ENCODE assay signal across 7 mouse cellular contexts in the genomic region with DNA sequence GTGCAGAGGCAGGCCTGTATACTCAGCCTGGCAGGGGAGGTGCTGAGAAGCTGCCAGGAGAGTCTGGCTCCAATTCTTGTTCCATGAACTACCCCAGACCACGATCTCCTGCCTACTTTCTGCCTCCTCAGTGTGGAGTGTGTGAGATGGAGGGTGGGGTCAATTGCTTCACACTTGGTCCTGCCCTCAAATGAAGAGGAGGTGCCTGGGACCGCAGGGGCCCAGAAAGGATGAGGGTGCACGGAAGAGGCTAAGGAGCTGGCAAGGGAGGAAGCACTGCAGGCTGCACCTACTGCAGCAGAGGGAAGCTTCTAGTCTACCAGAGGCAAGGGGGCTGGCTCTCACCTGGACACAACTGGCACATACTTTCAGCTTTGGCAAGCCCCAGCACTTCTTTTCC. TPM values are rescaled to one million over a fixed set of nuclear protein-coding genes. Genes with fewer than 3 reads are reported as not detected.
DNase-seq lines count a peak whose midpoint lies in the region; ATAC-seq and TF ChIP-seq lines count a peak whose summit lies in the region.

No protein-coding gene starts in this region.

- no peak for TF ChIP-seq EP300 in CH12.LX (IDR thresholded peaks at IDR 0.05; ENCODE audit: low read length)

- no peaks in the 10 kb centered on the region for H3K27me3 ChIP-seq in CH12.LX (replicated peaks)
- H3K27me3 ChIP-seq in heart, embryonic 13.5 days (replicated peaks), result peaks cover 6% of the 10 kb centered on the region
- H3K27me3 ChIP-seq in limb, embryonic 10.5 days (ENCODE audit: low read depth, poor library complexity, severe bottlenecking), result peaks cover 91% of the 10 kb centered on the region
- H3K27me3 ChIP-seq in midbrain, embryonic 10.5 days (ENCODE audit: low read depth, poor library complexity, severe bottlenecking), result 0 out of 2 replicates have a peak, but pooled peaks cover 14% of the 10 kb centered on the region

- H3K9me3 ChIP-seq in CH12.LX (replicated peaks; ENCODE audit: low read length), result no peaks in the 10 kb centered on the region
- H3K9me3 ChIP-seq in heart, embryonic 13.5 days, result no peaks in the 10 kb centered on the region
- H3K9me3 ChIP-seq in limb, embryonic 10.5 days (replicated peaks), result no peaks in the 10 kb centered on the region
- H3K9me3 ChIP-seq in midbrain, embryonic 10.5 days (replicated peaks), result 0 out of 2 replicates have a peak, but pooled peaks cover 4% of the 10 kb centered on the region

- WGBS in heart, embryonic 13.5 days, result 16% methylated on average over 3 of the region's 3 CpGs
- WGBS in limb, embryonic 10.5 days, result 40% methylated on average over 3 of the region's 3 CpGs
- WGBS in midbrain, embryonic 10.5 days, result 61% methylated on average over 3 of the region's 3 CpGs

- ATAC-seq in heart, embryonic 13.5 days (ENCODE audit: extremely low read depth, insufficient number of reproducible peaks, low FRiP score, low TSS enrichment), result no peak

- TF ChIP-seq CTCF in CH12.LX (conservative IDR thresholded peaks at IDR 0.05 in 1 of 2, IDR thresholded peaks at IDR 0.05 in 1 of 2; ENCODE audit: low read depth in 2 of 2, low read length in 2 of 2), result no peak

- no peak for TF ChIP-seq RAD21 in CH12.LX (IDR thresholded peaks at IDR 0.05; ENCODE audit: low read depth, low read length)

- peaks cover 42 to 49% of the 10 kb centered on the region in 2 experiments for H3K36me3 ChIP-seq in CH12.LX (replicated peaks in 1 of 2; ENCODE audit: control insufficient read depth in 1 of 2, insufficient read depth in 1 of 2, low read length in 1 of 2)
- peaks cover 31% of the 10 kb centered on the region for H3K36me3 ChIP-seq in heart, embryonic 13.5 days
- peaks cover 50% of the 10 kb centered on the region for H3K36me3 ChIP-seq in limb, embryonic 10.5 days
- peaks cover 54% of the 10 kb centered on the region for H3K36me3 ChIP-seq in midbrain, embryonic 10.5 days

- H3K4me2 ChIP-seq in CH12.LX (ENCODE audit: insufficient read depth, low read depth, poor library complexity, severe bottlenecking), result peak overlapping the region; percentile 94
- H3K4me2 ChIP-seq in heart, embryonic 13.5 days, result peak overlapping the region; percentile 75

- H3K79me2 ChIP-seq in CH12.LX (replicated peaks; ENCODE audit: control insufficient read depth, extremely low read depth, insufficient read depth, poor library complexity, severe bottlenecking), result peaks cover 63% of the 10 kb centered on the region

- TF ChIP-seq POLR2A in CH12.LX (IDR thresholded peaks at IDR 0.05; ENCODE audit: low read depth, low read length), result no peak

- in situ Hi-C loops in CH12.LX (cut with MboI; ENCODE audit: low pct_ligation_motif_present, low pct_unique_long_range_greater_than_20kb, low sequenced_read_pairs), result no loop called here

- dilution Hi-C loops in CH12.LX (cut with MboI; ENCODE audit: extremely low pct_ligation_motif_present, extremely low pct_unique_long_range_greater_than_20kb, low sequenced_read_pairs), result no loop called here

- peak overlapping the region; percentile 84 for H3K9ac ChIP-seq in CH12.LX (ENCODE audit: insufficient read depth, low read depth)
- peak overlapping the region; percentile 88 for H3K9ac ChIP-seq in heart, embryonic 13.5 days

- H3K4me1 ChIP-seq in CH12.LX (ENCODE audit: control insufficient read depth in 1 of 2, insufficient read depth in 2 of 2), result peaks cover 8 to 55% of the 10 kb centered on the region in 2 experiments; a peak in 3 of 4 replicates
- H3K4me1 ChIP-seq in heart, embryonic 13.5 days, result peaks cover 27% of the 10 kb centered on the region
- peaks cover 10% of the 10 kb centered on the region for H3K4me1 ChIP-seq in limb, embryonic 10.5 days
- H3K4me1 ChIP-seq in midbrain, embryonic 10.5 days, result peaks cover 22% of the 10 kb centered on the region

- no peak overlapping the region for H3K27ac ChIP-seq in CH12.LX (ENCODE audit: insufficient read depth, low read depth)
- peak overlapping the region; percentile 36; the same call in 1 of the 2 replicates for H3K27ac ChIP-seq in heart, embryonic 13.5 days (replicated peaks)
- H3K27ac ChIP-seq in limb, embryonic 10.5 days, result 0 out of 2 replicates have a peak overlapping the region, but pooled peaks have one; percentile 95
- peak overlapping the region; percentile 96; the same call in 1 of the 2 replicates for H3K27ac ChIP-seq in midbrain, embryonic 10.5 days (replicated peaks)

- intact Hi-C loops in left cerebral cortex, postnatal 14 days (cut with DNase I), result no loop called here

- DNase-seq in CH12.LX (ENCODE audit: extremely low read depth) (no peak), NIH3T3 (ENCODE audit: low read depth) (peak; percentile 65)
- DNase-seq in limb, embryonic 10.5 days (ENCODE audit: low spot score), result no peak
- no peak for DNase-seq in midbrain, embryonic 10.5 days (ENCODE audit: low spot score)
- DNase-seq in left cerebral cortex, postnatal 14 days (ENCODE audit: low spot score in 2 of 2), result no peak
- no peak for DNase-seq in layer of hippocampus, postnatal 14 days (ENCODE audit: low spot score in 2 of 2)

- peak overlapping the region; percentile 23 to 96 (median 74) for H3K4me3 ChIP-seq in CH12.LX (replicated peaks in 1 of 3; ENCODE audit: low read depth in 2 of 3, low read length in 2 of 3, poor library complexity in 1 of 3)
- peak overlapping the region; percentile 65 for H3K4me3 ChIP-seq in heart, embryonic 13.5 days
- H3K4me3 ChIP-seq in limb, embryonic 10.5 days, result peak overlapping the region; percentile 66
- H3K4me3 ChIP-seq in midbrain, embryonic 10.5 days, result peak overlapping the region; percentile 73

TF ChIP-seq in CH12.LX, 34 proteins besides CTCF, POLR2A, EP300 and RAD21:
- no peak for TF ChIP-seq USF2 (conservative IDR thresholded peaks at IDR 0.05; ENCODE audit: low read depth, low read length)
- no peak for TF ChIP-seq CHD2 (IDR thresholded peaks at IDR 0.05; ENCODE audit: low read length)
- no peak for TF ChIP-seq BHLHE40 (IDR thresholded peaks at IDR 0.05; ENCODE audit: low read depth, low read length)
- TF ChIP-seq ZC3H11A (IDR thresholded peaks at IDR 0.05; ENCODE audit: low read depth, low read length), result no peak
- TF ChIP-seq JUND (conservative IDR thresholded peaks at IDR 0.05; ENCODE audit: low read depth, low read length), result no peak
TF ChIP-seq in CH12.LX: peak in this region for 0.

RNA-seq across cellular contexts. Expression of a gene that starts 1.8 kb away (rescaled TPM):
- total RNA-seq in CH12.LX (2012; rRNA removed) (58.5 and 61.6 TPM in 2 replicates), CH12.LX (2014; rRNA removed) (32.9 and 37.6 TPM in 2 replicates)
- 78.1 and 98.2 TPM in 2 replicates for polyA plus RNA-seq in CH12.LX (2012; ENCODE audit: insufficient read length, low read depth)
- 31.7 and 34.3 TPM in 2 replicates for polyA plus RNA-seq in heart, embryonic 13.5 days (2015; fragmentation: Nextera tagmentation; extraction: Ambion mirVana)
- polyA plus RNA-seq in limb, embryonic 10.5 days (2016; fragmentation: Nextera tagmentation; extraction: Ambion mirVana), result 87.7 and 88.4 TPM in 2 replicates
- polyA plus RNA-seq in midbrain, embryonic 10.5 days (2016; fragmentation: Nextera tagmentation; extraction: Ambion mirVana), result 69.6 and 78.0 TPM in 2 replicates
- total RNA-seq in left cerebral cortex, postnatal 14 days (2021), result 10 to 100 TPM; 71.8 to 73.7 TPM
- 10 to 100 TPM; 72.6 to 76.3 TPM for total RNA-seq in layer of hippocampus, postnatal 14 days (2021)

RNA-seq across cellular contexts. Expression of a gene that starts 33.7 kb away (rescaled TPM):
- 38.5 and 43.4 TPM in 2 replicates for total RNA-seq in CH12.LX (2012; rRNA removed)
- 24.7 and 25.2 TPM in 2 replicates for total RNA-seq in CH12.LX (2014; rRNA removed)
- polyA plus RNA-seq in CH12.LX (2012; ENCODE audit: insufficient read length, low read depth), result 64.7 and 66.3 TPM in 2 replicates
- polyA plus RNA-seq in heart, embryonic 13.5 days (2015; fragmentation: Nextera tagmentation; extraction: Ambion mirVana), result 52.1 and 60.4 TPM in 2 replicates
- 11.2 and 13.7 TPM in 2 replicates for polyA plus RNA-seq in limb, embryonic 10.5 days (2016; fragmentation: Nextera tagmentation; extraction: Ambion mirVana)
- 16.8 and 23.3 TPM in 2 replicates for polyA plus RNA-seq in midbrain, embryonic 10.5 days (2016; fragmentation: Nextera tagmentation; extraction: Ambion mirVana)
- total RNA-seq in left cerebral cortex, postnatal 14 days (2021), result 1 to 10 TPM; 5.4 to 6.4 TPM
- 1 to 10 TPM; 5.5 to 6.3 TPM for total RNA-seq in layer of hippocampus, postnatal 14 days (2021)

RNA-seq across cellular contexts. Expression of a gene that starts 42.6 kb away (rescaled TPM):
- total RNA-seq in CH12.LX (2012; rRNA removed), result 148 and 184 TPM in 2 replicates
- total RNA-seq in CH12.LX (2014; rRNA removed), result 152 and 166 TPM in 2 replicates
- 144 and 152 TPM in 2 replicates for polyA plus RNA-seq in CH12.LX (2012; ENCODE audit: insufficient read length, low read depth)
- polyA plus RNA-seq in heart, embryonic 13.5 days (2015; fragmentation: Nextera tagmentation; extraction: Ambion mirVana), result 87.0 and 96.6 TPM in 2 replicates
- 180 and 205 TPM in 2 replicates for polyA plus RNA-seq in limb, embryonic 10.5 days (2016; fragmentation: Nextera tagmentation; extraction: Ambion mirVana)
- polyA plus RNA-seq in midbrain, embryonic 10.5 days (2016; fragmentation: Nextera tagmentation; extraction: Ambion mirVana), result 144 and 159 TPM in 2 replicates
- 10 to 100 TPM; 57.2 to 58.8 TPM for total RNA-seq in left cerebral cortex, postnatal 14 days (2021)
- total RNA-seq in layer of hippocampus, postnatal 14 days (2021), result 10 to 100 TPM; 62.8 to 70.1 TPM

RNA-seq across cellular contexts. Expression of a gene that starts 42.7 kb away (rescaled TPM):
- total RNA-seq in CH12.LX (2012; rRNA removed), result 13.6 and 14.3 TPM in 2 replicates
- 10.9 and 13.9 TPM in 2 replicates for total RNA-seq in CH12.LX (2014; rRNA removed)
- polyA plus RNA-seq in CH12.LX (2012; ENCODE audit: insufficient read length, low read depth), result 24.1 and 24.5 TPM in 2 replicates
- polyA plus RNA-seq in heart, embryonic 13.5 days (2015; fragmentation: Nextera tagmentation; extraction: Ambion mirVana), result 1.5 TPM in 2 replicates
- 1.7 and 2.4 TPM in 2 replicates for polyA plus RNA-seq in limb, embryonic 10.5 days (2016; fragmentation: Nextera tagmentation; extraction: Ambion mirVana)
- 1.9 and 2.7 TPM in 2 replicates for polyA plus RNA-seq in midbrain, embryonic 10.5 days (2016; fragmentation: Nextera tagmentation; extraction: Ambion mirVana)
- 1 to 10 TPM; 5.5 to 6.0 TPM for total RNA-seq in left cerebral cortex, postnatal 14 days (2021)
- total RNA-seq in layer of hippocampus, postnatal 14 days (2021), result 1 to 10 TPM; 4.1 to 5.0 TPM

RNA-seq across cellular contexts. Expression of a gene that starts 59.4 kb away (rescaled TPM):
- 38.8 and 40.0 TPM in 2 replicates for total RNA-seq in CH12.LX (2012; rRNA removed)
- 25.3 and 27.7 TPM in 2 replicates for total RNA-seq in CH12.LX (2014; rRNA removed)
- 63.1 and 77.8 TPM in 2 replicates for polyA plus RNA-seq in CH12.LX (2012; ENCODE audit: insufficient read length, low read depth)
- 45.2 and 50.3 TPM in 2 replicates for polyA plus RNA-seq in heart, embryonic 13.5 days (2015; fragmentation: Nextera tagmentation; extraction: Ambion mirVana)
- polyA plus RNA-seq in limb, embryonic 10.5 days (2016; fragmentation: Nextera tagmentation; extraction: Ambion mirVana), result 65.0 and 66.6 TPM in 2 replicates
- 56.0 and 57.3 TPM in 2 replicates for polyA plus RNA-seq in midbrain, embryonic 10.5 days (2016; fragmentation: Nextera tagmentation; extraction: Ambion mirVana)
- 10 to 100 TPM; 32.1 to 38.5 TPM for total RNA-seq in left cerebral cortex, postnatal 14 days (2021)
- total RNA-seq in layer of hippocampus, postnatal 14 days (2021), result 10 to 100 TPM; 47.6 to 56.5 TPM
